Mouse (Mus musculus) inflammation-experienced regulatory T-cells, adult 16 weeks (primary cell): Measurements from ENCODE around the gene Gm19426. TPM values are rescaled to one million over a fixed set of nuclear protein-coding genes. Genes with fewer than 3 reads are reported as not detected.

Experiments
- polyA plus RNA-seq: library from polyadenylated mRNA; unstranded; fragments of 100-300 nt; shearing (Covaris generic); gene quantifications from one replicate; pipeline ENCODE4 v1.2.1, GENCODE M21; 2017

Gene Gm19426
- not detected for polyA plus RNA-seq

DNA sequence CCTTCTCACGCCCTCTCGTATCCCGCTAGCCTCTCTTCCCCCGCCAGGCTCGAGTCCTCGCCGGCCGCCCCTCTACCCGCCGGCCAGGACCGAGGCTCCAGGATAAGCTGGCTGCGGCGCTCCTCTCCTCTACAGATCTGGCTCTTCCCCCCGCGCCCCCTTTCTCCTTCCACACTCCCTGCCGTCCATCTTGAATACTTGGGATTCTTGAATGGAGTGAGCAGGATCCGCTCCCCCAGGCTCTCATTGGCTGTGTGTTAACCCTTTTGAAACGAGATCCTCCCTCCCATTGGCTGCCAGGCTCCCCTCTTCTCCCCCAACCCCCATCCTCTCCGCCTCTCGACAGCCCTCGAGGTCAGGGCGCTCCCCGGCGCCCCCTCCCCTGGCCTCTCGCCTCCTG, at the start of gene Gm19426:
Gene Gm19426, minus strand, starts transcription at position 95 of the 400 bp plus-strand sequence.

DNA sequence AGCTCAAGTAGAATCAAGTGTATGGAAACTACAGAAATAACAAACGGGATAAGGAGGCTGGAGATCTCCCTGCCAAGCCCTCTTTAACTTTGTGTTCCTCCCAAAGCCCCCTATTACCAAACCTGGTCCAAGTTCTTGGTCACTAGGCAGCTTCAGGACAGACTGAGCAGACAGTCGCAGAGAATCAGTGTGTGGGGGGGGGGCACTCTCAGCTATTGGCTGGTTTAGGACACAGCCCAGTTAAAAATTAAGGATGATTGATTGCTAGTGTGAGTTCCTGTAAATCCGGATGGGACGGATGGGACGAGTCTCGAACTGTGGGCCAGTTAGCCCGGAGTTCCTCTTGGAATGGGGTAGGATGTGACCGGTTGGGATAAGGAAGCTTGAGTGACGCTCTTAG, 31.8 kb upstream of the Gm19426 start, which contains the start of gene Serping1:
Gene Serping1, minus strand, starts transcription at position 204 of the 400 bp plus-strand sequence.

DNA sequence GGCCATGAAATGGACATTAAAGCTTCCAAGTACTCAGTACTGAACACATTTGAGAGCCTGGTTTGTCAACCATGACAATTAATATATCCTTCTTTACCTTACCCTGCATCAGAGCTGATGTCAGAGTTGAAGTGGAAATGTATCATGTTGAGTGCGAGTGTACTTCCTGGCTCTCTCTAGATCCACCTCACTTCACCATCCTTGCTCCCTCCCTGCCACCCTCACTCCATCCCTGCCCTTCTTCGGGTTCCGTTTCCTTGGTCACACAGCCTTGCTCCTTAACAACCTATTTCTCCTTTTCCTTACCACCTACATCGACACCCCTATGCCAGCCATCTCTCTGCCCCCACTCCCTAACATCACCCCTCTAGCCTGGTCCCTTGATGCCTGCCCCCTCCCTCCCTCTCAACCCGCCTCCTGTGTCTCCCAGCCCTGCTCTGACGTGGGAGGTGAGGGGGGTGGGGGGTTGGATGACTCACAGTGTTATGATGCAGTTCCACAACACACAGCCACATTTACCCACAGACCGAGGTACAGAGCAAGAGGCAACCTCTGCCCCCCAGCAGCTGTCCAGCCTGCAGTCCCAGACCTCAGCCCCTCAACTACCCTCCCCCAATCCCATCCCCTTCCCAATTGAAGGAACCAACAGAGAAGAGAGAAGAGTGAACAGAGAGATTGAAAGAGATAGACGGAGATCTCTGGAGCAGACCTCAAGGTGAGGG, 9.7 kb downstream of the Gm19426 start, which contains the start of gene Ypel4:
Gene Ypel4, plus strand, starts transcription at position 480 of the 722 bp plus-strand sequence.

GRCm38 (mm10) chr2:84727172-84727858, 16.1 kb downstream of the Gm19426 start, which contains the start of gene Clp1:
Gene Clp1 (minus strand): TSS chr2:84727350.

GRCm38 (mm10) chr2:84714811-84715561, 28.5 kb downstream of the Gm19426 start, which contains the start of gene Zdhhc5:
Gene Zdhhc5 (minus strand): TSS chr2:84715180.

Other genes starting within 250 kb of the Gm19426 start
- gene Ctnnd1, start 92.9 kb downstream of the Gm19426 start, polyA plus RNA-seq = 4.3 TPM
- 0.16 TPM for gene Btbd18, start 84.6 kb downstream of the Gm19426 start, polyA plus RNA-seq
- gene Selenoh, start 72.9 kb downstream of the Gm19426 start, polyA plus RNA-seq = 88.2 TPM
- not detected for gene Gm28635, start 65.6 kb downstream of the Gm19426 start, polyA plus RNA-seq
- gene Med19, start 65.3 kb downstream of the Gm19426 start, polyA plus RNA-seq = 37.8 TPM
- gene Tmx2, start 64.5 kb downstream of the Gm19426 start, polyA plus RNA-seq = 122 TPM
- gene Zdhhc5, start 28.5 kb downstream of the Gm19426 start, polyA plus RNA-seq = 29.0 TPM
- 68.6 TPM for gene Clp1, start 16.3 kb downstream of the Gm19426 start, polyA plus RNA-seq
- 3.9 TPM for gene Ypel4, start 9.6 kb downstream of the Gm19426 start, polyA plus RNA-seq
- gene Serping1, start 31.8 kb upstream of the Gm19426 start, polyA plus RNA-seq = not detected
- gene Ube2l6, start 55.2 kb upstream of the Gm19426 start, polyA plus RNA-seq = 74.0 TPM
- gene Smtnl1, start 79.0 kb upstream of the Gm19426 start, polyA plus RNA-seq = not detected
- gene Timm10, start 83.3 kb upstream of the Gm19426 start, polyA plus RNA-seq = 33.3 TPM
- gene Slc43a1, start 95.2 kb upstream of the Gm19426 start, polyA plus RNA-seq = 7.9 TPM
- gene Rtn4rl2, start 143.1 kb upstream of the Gm19426 start, polyA plus RNA-seq = not detected
- gene Slc43a3, start 192.9 kb upstream of the Gm19426 start, polyA plus RNA-seq = 11.6 TPM
- gene Prg2, start 236.8 kb upstream of the Gm19426 start, polyA plus RNA-seq = not detected
- 0.73 TPM for gene Prg3, start 244.6 kb upstream of the Gm19426 start, polyA plus RNA-seq